Mouse (Mus musculus): Measurements from ENCODE around the gene Ttc28. TPM values are rescaled to one million over a fixed set of nuclear protein-coding genes. Genes with fewer than 3 reads are reported as not detected.

The Ttc28 gene
- polyA plus RNA-seq, 1 experiment from 2014 or later: 0.85 TPM

DNA sequence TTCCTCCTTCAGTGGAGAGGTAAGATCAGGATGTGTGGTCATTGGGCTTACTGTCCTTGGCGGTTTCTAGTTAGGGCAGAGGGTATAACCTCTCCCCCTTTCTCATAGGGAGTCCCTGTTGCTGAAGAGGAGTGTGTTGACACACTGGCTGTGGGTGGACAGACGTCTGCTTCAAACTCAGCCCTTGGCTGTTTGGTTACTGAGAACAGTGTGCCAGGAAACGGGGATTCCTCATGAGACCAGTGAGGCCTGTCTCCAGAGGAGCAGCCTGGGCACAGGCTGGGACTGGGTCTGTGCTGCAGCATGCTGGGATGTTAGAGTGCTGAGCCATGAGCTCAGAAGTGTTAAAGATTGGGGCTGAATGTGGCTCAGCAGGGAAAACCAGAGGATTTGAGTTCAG lies 350.1 kb downstream of the Ttc28 start:
- 41% methylated on average over 3 of the region's 3 CpGs for WGBS (ENCODE audit: insufficient replicate concordance)
- H3K4me3 ChIP-seq (ENCODE audit: low read depth, low read length): no peak overlapping the region
- H3K4me2 ChIP-seq (ENCODE audit: low read depth, low read length): no peak overlapping the region
- no peaks in the 10 kb centered on the region for H3K9me3 ChIP-seq (replicated peaks; ENCODE audit: control insufficient read depth, low read length)
- H3K27me3 ChIP-seq (ENCODE audit: control insufficient read depth, insufficient read depth, low read depth, low read length): no peaks in the 10 kb centered on the region
- no peak overlapping the region for H3K9ac ChIP-seq (ENCODE audit: low read depth, low read length)
- no peak overlapping the region for H3K27ac ChIP-seq (ENCODE audit: low read length)
- no peaks in the 10 kb centered on the region for H3K4me1 ChIP-seq (ENCODE audit: control insufficient read depth, low read depth, low read length)
- ATAC-seq (ENCODE audit: low read depth): no peak
- no peaks in the 10 kb centered on the region for H3K36me3 ChIP-seq (ENCODE audit: control insufficient read depth, insufficient read depth)

DNA sequence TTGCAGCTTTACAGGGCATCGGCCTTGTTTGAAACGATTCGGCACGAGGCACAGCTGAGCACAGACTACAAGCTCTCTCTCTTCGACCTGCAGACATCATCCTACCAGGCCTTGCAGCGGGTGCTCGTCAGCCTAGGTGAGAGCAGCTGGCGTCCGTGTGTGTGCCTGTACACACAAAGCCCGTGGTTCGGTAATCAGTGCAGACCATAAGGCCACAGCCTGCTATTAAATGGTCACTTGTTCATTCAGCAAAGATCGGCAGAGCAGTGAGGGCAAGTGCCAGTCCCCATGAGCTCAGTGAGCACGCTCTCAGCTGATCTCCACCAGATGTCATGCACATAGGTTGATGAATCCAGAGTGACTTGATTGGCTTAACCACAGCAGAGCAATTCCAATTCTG lies 351.4 kb downstream of the Ttc28 start:
- no peaks in the 10 kb centered on the region for H3K9me3 ChIP-seq (replicated peaks; ENCODE audit: control insufficient read depth, low read length)
- no peak overlapping the region for H3K4me3 ChIP-seq (ENCODE audit: low read depth, low read length)
- no peak overlapping the region for H3K9ac ChIP-seq (ENCODE audit: low read depth, low read length)
- no peaks in the 10 kb centered on the region for H3K36me3 ChIP-seq (ENCODE audit: control insufficient read depth, insufficient read depth)
- ATAC-seq (ENCODE audit: low read depth): no peak
- no peak overlapping the region for H3K4me2 ChIP-seq (ENCODE audit: low read depth, low read length)
- no peak overlapping the region for H3K27ac ChIP-seq (ENCODE audit: low read length)
- WGBS (ENCODE audit: insufficient replicate concordance): 68% methylated on average over 13 of the region's 13 CpGs
- H3K4me1 ChIP-seq (ENCODE audit: control insufficient read depth, low read depth, low read length): no peaks in the 10 kb centered on the region
- no peaks in the 10 kb centered on the region for H3K27me3 ChIP-seq (ENCODE audit: control insufficient read depth, insufficient read depth, low read depth, low read length)

DNA sequence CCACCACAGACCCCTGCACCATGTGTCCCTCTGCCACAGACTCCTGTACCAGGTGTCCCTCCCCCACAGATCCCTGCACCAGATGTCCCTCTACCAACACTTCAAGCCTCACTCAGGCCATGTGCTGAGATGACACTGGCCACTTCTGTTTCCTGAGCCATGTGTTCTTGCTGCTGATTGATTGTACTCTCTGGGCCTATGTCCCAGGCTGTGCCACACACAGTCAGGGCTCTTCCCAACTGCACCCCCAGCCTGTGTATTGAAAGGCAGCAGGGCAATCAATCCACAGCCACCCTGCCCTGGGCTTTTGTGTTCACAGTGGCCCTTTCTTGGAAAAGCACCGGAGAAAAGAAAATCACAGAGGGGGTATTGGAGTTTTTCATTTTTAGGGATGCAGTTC lies 352.2 kb downstream of the Ttc28 start:
- H3K9ac ChIP-seq (ENCODE audit: low read depth, low read length): no peak overlapping the region
- ATAC-seq (ENCODE audit: low read depth): no peak
- H3K4me1 ChIP-seq (ENCODE audit: control insufficient read depth, low read depth, low read length): no peaks in the 10 kb centered on the region
- H3K4me2 ChIP-seq (ENCODE audit: low read depth, low read length): no peak overlapping the region
- H3K27me3 ChIP-seq (ENCODE audit: control insufficient read depth, insufficient read depth, low read depth, low read length): no peaks in the 10 kb centered on the region
- H3K36me3 ChIP-seq (ENCODE audit: control insufficient read depth, insufficient read depth): no peaks in the 10 kb centered on the region
- 65% methylated on average over 1 of the region's 1 CpGs for WGBS (ENCODE audit: insufficient replicate concordance)
- no peak overlapping the region for H3K27ac ChIP-seq (ENCODE audit: low read length)
- no peak overlapping the region for H3K4me3 ChIP-seq (ENCODE audit: low read depth, low read length)
- H3K9me3 ChIP-seq (replicated peaks; ENCODE audit: control insufficient read depth, low read length): no peaks in the 10 kb centered on the region

DNA sequence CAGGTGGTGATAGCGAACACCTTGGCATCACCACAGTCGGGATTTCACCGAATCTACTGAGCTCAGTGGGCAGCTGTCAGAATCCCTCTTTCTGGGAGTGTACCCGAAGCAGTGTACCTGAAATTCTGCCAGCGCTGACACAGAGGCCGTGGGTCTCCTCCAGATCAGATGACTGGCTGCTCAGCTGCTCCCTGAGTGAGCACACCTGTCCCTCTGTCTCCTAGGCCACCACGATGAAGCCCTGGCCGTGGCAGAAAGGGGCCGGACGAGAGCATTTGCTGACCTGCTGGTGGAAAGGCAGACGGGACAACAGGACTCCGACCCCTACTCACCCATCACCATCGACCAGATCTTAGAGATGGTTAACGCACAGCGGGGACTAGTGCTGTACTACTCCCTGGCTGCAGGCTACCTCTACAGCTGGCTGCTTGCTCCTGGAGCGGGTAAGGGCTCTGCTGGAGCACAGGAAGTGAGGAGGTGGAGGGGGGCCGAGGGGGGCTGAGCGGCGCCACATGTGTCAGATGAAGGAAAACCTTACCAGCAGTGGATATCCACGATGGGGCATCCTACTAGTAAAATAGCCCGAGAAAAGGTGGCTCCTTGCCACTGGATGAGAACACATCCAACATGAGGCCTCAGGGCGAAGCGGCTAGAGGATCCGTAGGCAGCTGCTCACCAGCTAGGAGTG lies 353.6 kb downstream of the Ttc28 start:
- Histone ChIP-seq H3K9me3 (replicated peaks; ENCODE audit: control insufficient read depth, low read length) (no peaks in the 10 kb centered on the region), H3K4me1 (ENCODE audit: control insufficient read depth, low read depth, low read length) (no peaks in the 10 kb centered on the region), H3K27ac (ENCODE audit: low read length) (no peak overlapping the region), H3K9ac (ENCODE audit: low read depth, low read length) (no peak overlapping the region), H3K36me3 (ENCODE audit: control insufficient read depth, insufficient read depth) (no peaks in the 10 kb centered on the region), H3K27me3 (ENCODE audit: control insufficient read depth, insufficient read depth, low read depth, low read length) (no peaks in the 10 kb centered on the region), H3K4me3 (ENCODE audit: low read depth, low read length) (no peak overlapping the region), H3K4me2 (ENCODE audit: low read depth, low read length) (no peak overlapping the region)
- 65% methylated on average over 24 of the region's 24 CpGs for WGBS (ENCODE audit: insufficient replicate concordance)
- ATAC-seq (ENCODE audit: low read depth): no peak

DNA sequence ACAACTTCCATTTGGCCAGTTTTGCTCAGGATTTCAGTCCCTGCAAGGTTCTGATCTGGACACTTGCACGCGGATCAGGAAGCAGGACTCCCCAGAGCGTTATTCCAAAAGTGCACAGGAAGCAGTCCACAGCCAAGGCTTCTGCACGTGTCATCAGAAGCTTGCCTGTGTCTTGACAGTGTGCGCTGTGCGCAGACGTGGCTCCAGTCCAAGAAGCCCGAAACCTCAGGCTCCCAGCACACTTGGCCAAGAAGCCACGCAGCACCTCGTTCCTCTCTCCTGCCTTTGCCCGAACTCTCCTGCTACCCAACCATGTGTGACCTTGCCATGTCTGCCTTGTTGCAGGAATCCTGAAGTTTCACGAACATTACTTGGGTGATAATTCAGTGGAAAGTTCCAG lies 355.5 kb downstream of the Ttc28 start:
- no peak overlapping the region for H3K4me3 ChIP-seq (ENCODE audit: low read depth, low read length)
- H3K4me1 ChIP-seq (ENCODE audit: control insufficient read depth, low read depth, low read length): no peaks in the 10 kb centered on the region; the same call in 1 of the 2 replicates
- H3K27ac ChIP-seq (ENCODE audit: low read length): no peak overlapping the region
- ATAC-seq (ENCODE audit: low read depth): no peak
- H3K4me2 ChIP-seq (ENCODE audit: low read depth, low read length): no peak overlapping the region
- H3K9me3 ChIP-seq (replicated peaks; ENCODE audit: control insufficient read depth, low read length): no peaks in the 10 kb centered on the region
- no peaks in the 10 kb centered on the region for H3K36me3 ChIP-seq (ENCODE audit: control insufficient read depth, insufficient read depth)
- no peak overlapping the region for H3K9ac ChIP-seq (ENCODE audit: low read depth, low read length)
- WGBS (ENCODE audit: insufficient replicate concordance): 72% methylated on average over 12 of the region's 12 CpGs
- no peaks in the 10 kb centered on the region for H3K27me3 ChIP-seq (ENCODE audit: control insufficient read depth, insufficient read depth, low read depth, low read length)

DNA sequence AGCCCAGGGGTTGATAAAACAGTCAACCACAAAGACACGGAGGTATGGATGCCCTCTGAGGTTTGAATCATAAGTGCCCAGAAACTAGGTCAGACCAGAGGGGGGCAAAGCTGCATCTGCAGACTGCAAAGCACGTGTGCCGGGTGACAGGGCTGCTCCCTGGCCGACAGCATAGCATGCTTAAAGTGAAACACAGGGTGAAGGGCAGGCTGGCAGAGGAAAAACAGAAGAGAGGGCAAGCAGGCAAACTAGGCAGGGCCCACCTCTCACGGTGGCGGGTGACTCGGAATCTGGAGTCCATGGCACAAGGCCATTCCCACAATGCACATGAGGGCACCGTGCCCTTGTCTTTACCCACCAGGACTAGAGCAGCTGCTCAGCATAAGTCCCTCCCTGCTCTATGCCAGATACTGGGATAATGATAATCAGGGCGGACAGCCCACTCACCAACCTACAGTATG lies 357.6 kb downstream of the Ttc28 start:
- Histone ChIP-seq H3K4me3 (ENCODE audit: low read depth, low read length) (no peak overlapping the region), H3K4me2 (ENCODE audit: low read depth, low read length) (no peak overlapping the region), H3K9ac (ENCODE audit: low read depth, low read length) (no peak overlapping the region), H3K4me1 (ENCODE audit: control insufficient read depth, low read depth, low read length) (no peaks in the 10 kb centered on the region; the same call in 1 of the 2 replicates), H3K27me3 (ENCODE audit: control insufficient read depth, insufficient read depth, low read depth, low read length) (no peaks in the 10 kb centered on the region), H3K9me3 (replicated peaks; ENCODE audit: control insufficient read depth, low read length) (no peaks in the 10 kb centered on the region), H3K36me3 (ENCODE audit: control insufficient read depth, insufficient read depth) (no peaks in the 10 kb centered on the region), H3K27ac (ENCODE audit: low read length) (no peak overlapping the region)
- 70% methylated on average over 9 of the region's 9 CpGs for WGBS (ENCODE audit: insufficient replicate concordance)
- ATAC-seq (ENCODE audit: low read depth): no peak

DNA sequence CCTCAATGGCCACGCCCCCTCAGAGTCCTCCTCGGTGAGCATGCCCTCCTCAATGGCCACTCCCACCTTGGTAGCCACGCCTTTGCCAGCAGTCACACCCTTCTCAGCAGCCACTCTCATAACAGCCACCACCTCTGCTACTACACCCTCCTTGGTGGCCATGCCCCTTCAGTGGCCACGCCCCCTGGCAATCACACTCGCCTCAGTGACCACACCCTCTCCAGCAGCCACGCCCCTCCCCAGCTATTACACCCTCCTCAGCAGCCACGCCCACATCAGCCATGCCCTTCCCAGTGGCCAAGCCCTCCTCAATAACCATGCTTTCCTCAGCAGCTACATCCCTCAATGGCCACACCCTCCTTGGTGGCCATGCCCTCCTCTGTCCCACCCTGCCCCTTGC lies 359.6 kb downstream of the Ttc28 start:
- H3K9me3 ChIP-seq (replicated peaks; ENCODE audit: control insufficient read depth, low read length): no peaks in the 10 kb centered on the region
- WGBS (ENCODE audit: insufficient replicate concordance): 30% methylated on average over 7 of the region's 7 CpGs
- H3K27me3 ChIP-seq (ENCODE audit: control insufficient read depth, insufficient read depth, low read depth, low read length): no peaks in the 10 kb centered on the region
- H3K27ac ChIP-seq (ENCODE audit: low read length): no peak overlapping the region
- H3K4me2 ChIP-seq (ENCODE audit: low read depth, low read length): no peak overlapping the region
- no peaks in the 10 kb centered on the region; the same call in 1 of the 2 replicates for H3K4me1 ChIP-seq (ENCODE audit: control insufficient read depth, low read depth, low read length)
- H3K36me3 ChIP-seq (ENCODE audit: control insufficient read depth, insufficient read depth): no peaks in the 10 kb centered on the region
- H3K4me3 ChIP-seq (ENCODE audit: low read depth, low read length): no peak overlapping the region
- peak; percentile 82 for ATAC-seq (ENCODE audit: low read depth)
- no peak overlapping the region for H3K9ac ChIP-seq (ENCODE audit: low read depth, low read length)

DNA sequence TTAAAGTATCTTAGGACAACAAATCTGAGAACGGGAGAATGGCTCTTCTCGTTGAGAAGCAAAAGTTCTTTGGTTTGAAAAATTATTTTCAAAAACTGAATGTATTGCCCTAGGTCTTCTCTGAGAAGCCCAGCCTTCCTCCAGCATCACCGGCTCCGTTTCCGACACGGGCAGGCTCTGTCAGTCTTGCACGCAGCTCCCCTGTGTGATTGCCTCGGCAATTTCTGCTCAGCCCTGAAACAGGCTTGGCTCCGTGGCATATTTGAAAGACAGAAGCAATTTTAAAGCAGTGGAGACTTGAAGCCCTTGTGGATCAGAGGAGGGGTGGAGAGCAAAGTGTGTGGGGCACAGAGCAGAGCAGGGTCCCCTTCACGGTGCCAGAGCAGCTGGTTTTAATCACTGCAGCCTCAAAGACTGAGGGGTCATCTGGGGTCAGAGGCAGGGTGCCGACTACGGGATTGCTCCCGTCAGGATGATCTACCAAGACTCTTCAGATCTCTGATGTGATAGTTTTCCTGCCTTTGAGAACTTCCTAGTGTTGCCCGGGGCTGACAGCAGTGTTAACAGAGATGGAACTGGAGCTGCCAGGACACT lies 363.9 kb downstream of the Ttc28 start:
- Histone ChIP-seq H3K4me2 (ENCODE audit: low read depth, low read length) (no peak overlapping the region), H3K36me3 (ENCODE audit: control insufficient read depth, insufficient read depth) (no peaks in the 10 kb centered on the region), H3K9me3 (replicated peaks; ENCODE audit: control insufficient read depth, low read length) (no peaks in the 10 kb centered on the region), H3K27ac (ENCODE audit: low read length) (no peak overlapping the region), H3K4me1 (ENCODE audit: control insufficient read depth, low read depth, low read length) (no peaks in the 10 kb centered on the region; the same call in 1 of the 2 replicates), H3K4me3 (ENCODE audit: low read depth, low read length) (no peak overlapping the region), H3K27me3 (ENCODE audit: control insufficient read depth, insufficient read depth, low read depth, low read length) (no peaks in the 10 kb centered on the region), H3K9ac (ENCODE audit: low read depth, low read length) (no peak overlapping the region)
- 61% methylated on average over 14 of the region's 14 CpGs for WGBS (ENCODE audit: insufficient replicate concordance)
- no peak for ATAC-seq (ENCODE audit: low read depth)

DNA sequence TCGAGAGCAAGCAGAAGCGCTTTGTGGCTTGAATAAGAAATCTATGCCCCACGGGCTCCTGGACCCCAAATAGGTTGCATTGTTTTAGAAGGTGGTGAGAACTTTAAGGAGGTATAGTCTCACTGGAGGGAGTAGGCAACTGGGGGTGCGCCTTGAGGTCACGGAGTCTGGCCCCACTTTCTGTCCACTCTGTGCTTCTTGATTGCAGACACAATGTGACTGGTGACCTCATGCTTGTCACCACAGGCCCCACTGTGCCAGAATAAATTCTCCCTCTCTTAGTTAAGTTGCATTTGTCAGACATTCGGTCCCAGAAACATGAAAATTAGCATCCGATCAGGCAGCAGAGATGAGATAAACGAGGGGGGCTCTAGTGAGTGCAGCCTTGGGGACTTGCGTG lies 364.5 kb downstream of the Ttc28 start:
- Histone ChIP-seq H3K36me3 (ENCODE audit: control insufficient read depth, insufficient read depth) (no peaks in the 10 kb centered on the region), H3K4me3 (ENCODE audit: low read depth, low read length) (no peak overlapping the region), H3K9me3 (replicated peaks; ENCODE audit: control insufficient read depth, low read length) (no peaks in the 10 kb centered on the region), H3K27ac (ENCODE audit: low read length) (no peak overlapping the region), H3K9ac (ENCODE audit: low read depth, low read length) (no peak overlapping the region), H3K27me3 (ENCODE audit: control insufficient read depth, insufficient read depth, low read depth, low read length) (no peaks in the 10 kb centered on the region), H3K4me1 (ENCODE audit: control insufficient read depth, low read depth, low read length) (no peaks in the 10 kb centered on the region; the same call in 1 of the 2 replicates), H3K4me2 (ENCODE audit: low read depth, low read length) (no peak overlapping the region)
- 63% methylated on average over 9 of the region's 9 CpGs for WGBS (ENCODE audit: insufficient replicate concordance)
- no peak for ATAC-seq (ENCODE audit: low read depth)

All from liver, embryonic 16.5 days (tissue).